Mouse (Mus musculus): ENCODE measurements around the gene Psd. TPM values are rescaled to one million over a fixed set of nuclear protein-coding genes. Genes with fewer than 3 reads are reported as not detected.

Psd gene
- 4.5 and 6.8 TPM in 2 replicates for polyA plus RNA-seq (2015; fragmentation: Nextera tagmentation; extraction: Ambion mirVana)

DNA sequence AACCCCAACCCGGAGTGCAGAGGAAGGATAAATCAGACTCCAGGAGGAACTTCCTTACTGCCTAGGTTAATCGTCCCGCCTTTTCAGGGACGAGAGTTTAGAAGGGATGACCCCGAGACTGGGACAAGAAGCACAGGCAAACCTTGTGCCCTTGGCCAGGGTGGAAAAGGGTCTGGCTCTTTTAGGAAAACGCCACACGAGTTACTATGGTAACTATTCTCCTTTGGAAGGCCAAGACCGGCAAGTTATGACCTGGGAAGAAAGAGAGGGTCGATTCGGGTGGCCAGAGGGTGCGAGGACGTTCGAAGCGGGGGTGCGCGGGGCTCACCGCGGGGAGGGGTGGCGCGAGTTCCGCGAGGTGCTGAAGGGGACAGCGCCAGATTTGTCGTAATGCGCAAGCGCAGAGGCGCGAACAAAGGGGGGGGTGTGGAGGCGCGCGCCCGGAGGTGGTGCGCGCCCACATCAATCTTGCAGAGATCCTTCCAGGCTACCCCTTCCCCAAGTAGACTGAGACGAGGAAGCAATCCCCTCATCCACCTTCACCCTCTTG, at the start of gene Psd:
Gene Psd (minus strand): TSS at position 401 of the 550 bp plus-strand sequence.
- WGBS = under 1% methylated on average over 35 of the region's 35 CpGs
- Histone ChIP-seq H3K27me3 (peaks cover 56% of the 10 kb centered on the region), H3K36me3 (peaks cover 8% of the 10 kb centered on the region; the same call in 1 of the 2 replicates), H3K4me3 (peak within 1 kb of the TSS; percentile 68), H3K4me2 (peak within 1 kb of the TSS; percentile 93), H3K27ac (peak within 1 kb of the TSS; percentile 86), H3K4me1 (replicated peaks) (peaks cover 31% of the 10 kb centered on the region), H3K9me3 (replicated peaks) (no peaks in the 10 kb centered on the region), H3K9ac (peak within 1 kb of the TSS; percentile 62)
- ATAC-seq (replicated peaks; ENCODE audit: insufficient number of reproducible peaks, insufficient read depth, low FRiP score, low read depth) = no peak

DNA sequence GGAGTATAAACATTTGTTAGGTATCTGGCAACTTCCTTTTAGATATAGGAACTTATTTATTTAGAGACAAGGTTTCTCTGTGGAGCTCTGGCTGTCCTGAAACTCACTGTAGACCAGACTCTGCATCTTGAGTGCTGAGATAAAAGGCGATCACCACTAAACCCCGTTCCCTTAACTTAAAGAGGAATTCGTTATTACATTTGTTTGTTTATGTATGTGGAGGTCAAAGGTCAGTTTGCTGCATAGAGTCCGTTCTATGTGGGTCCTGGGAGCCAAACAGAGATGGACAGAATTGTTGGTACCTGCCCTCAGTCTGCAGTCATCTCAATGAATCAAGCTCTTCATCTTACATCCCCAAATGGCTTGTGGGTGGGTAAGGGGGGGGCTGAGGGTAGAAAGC, 48.9 kb upstream of the Psd start:
- peaks cover 42% of the 10 kb centered on the region for H3K36me3 ChIP-seq
- H3K4me2 ChIP-seq = no peak overlapping the region
- no peak overlapping the region for H3K4me3 ChIP-seq
- no peak for ATAC-seq (replicated peaks; ENCODE audit: insufficient number of reproducible peaks, insufficient read depth, low FRiP score, low read depth)
- H3K9me3 ChIP-seq (replicated peaks) = no peaks in the 10 kb centered on the region
- peaks cover 6% of the 10 kb centered on the region; the same call in 1 of the 2 replicates for H3K4me1 ChIP-seq (replicated peaks)
- WGBS = 46% methylated on average over 4 of the region's 4 CpGs
- H3K27ac ChIP-seq = no peak overlapping the region
- no peaks in the 10 kb centered on the region for H3K27me3 ChIP-seq
- H3K9ac ChIP-seq = no peak overlapping the region

DNA sequence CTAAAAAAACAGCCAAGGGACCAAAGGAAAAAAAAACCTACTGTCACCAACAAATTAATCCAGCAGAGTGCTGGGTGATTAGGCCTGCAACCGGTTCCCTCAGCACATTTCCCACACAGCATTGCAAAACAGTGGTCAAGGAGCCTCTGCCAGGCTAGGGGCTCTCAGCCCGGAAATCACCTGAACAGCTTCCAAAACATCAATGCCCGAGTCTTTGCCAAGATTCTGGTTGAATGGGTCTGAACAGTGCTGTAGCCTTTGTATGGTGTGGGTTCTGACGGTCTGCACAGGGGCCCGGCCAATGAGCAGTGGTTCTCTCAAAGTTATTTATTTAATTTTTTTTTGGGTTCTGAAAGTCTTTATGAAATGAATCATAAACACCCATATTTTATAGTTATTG, 48.5 kb upstream of the Psd start:
- no peak overlapping the region for H3K9ac ChIP-seq
- H3K4me3 ChIP-seq = no peak overlapping the region
- H3K27me3 ChIP-seq = no peaks in the 10 kb centered on the region
- no peak for ATAC-seq (replicated peaks; ENCODE audit: insufficient number of reproducible peaks, insufficient read depth, low FRiP score, low read depth)
- no peak overlapping the region for H3K4me2 ChIP-seq
- H3K36me3 ChIP-seq = peaks cover 38% of the 10 kb centered on the region
- H3K9me3 ChIP-seq (replicated peaks) = no peaks in the 10 kb centered on the region
- H3K4me1 ChIP-seq (replicated peaks) = peaks cover 6% of the 10 kb centered on the region; the same call in 1 of the 2 replicates
- 63% methylated on average over 5 of the region's 5 CpGs for WGBS
- H3K27ac ChIP-seq = no peak overlapping the region

DNA sequence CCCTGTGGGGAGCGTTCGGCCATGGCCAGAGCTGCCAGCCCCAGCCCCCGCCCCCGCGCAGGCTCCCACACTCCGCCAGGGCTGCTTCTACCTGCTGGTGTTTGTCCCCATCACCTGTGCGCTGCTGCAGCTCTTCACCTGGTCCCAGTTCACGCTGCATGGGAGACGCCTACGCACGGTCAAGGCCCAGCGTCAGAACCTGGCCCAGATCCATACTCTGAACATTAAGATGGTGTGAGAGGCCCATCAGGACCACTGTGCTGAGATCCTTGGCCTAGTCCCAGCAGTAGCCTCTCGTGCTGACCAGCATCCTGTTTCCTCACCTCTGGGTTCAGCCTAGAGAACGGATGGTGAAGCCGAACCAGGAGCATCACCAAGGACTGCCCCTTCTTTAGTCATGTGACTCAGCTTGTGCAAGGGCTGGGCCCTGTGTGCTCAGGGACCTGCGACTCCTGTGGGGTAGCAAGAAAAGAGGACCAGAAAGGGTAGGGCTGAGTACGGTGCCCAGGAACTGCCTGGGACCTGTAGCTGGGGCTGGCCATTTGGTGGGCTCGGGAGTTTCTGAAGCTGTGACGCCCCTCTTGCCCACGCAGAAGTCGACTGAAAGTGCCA, 47.6 kb upstream of the Psd start:
- Histone ChIP-seq H3K4me1 (replicated peaks) (peaks cover 6% of the 10 kb centered on the region; the same call in 1 of the 2 replicates), H3K4me2 (no peak overlapping the region), H3K27me3 (no peaks in the 10 kb centered on the region), H3K36me3 (peaks cover 29% of the 10 kb centered on the region), H3K9me3 (replicated peaks) (no peaks in the 10 kb centered on the region), H3K27ac (no peak overlapping the region), H3K9ac (no peak overlapping the region), H3K4me3 (no peak overlapping the region)
- no peak for ATAC-seq (replicated peaks; ENCODE audit: insufficient number of reproducible peaks, insufficient read depth, low FRiP score, low read depth)
- WGBS = 56% methylated on average over 21 of the region's 21 CpGs

DNA sequence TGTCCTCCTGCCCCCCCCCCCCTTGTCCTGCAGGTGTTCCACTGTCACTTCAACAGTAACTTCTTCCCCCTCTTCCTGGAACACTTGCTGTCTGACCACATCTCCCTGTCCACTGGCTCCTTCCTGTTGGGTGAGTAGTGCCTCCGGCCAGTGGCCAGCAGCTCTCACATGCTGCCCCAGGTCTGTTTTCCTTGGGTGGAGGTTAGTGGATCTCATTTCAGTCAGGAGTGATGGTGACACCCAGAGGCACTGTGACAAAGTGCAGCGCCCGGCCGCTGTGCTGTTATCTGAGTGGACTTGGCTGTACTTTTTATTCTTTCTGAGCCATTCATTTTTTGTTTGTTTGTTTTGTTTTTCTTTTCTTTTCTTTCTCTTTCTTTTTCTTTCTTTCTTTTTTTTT, 42.2 kb upstream of the Psd start:
- Histone ChIP-seq H3K27me3 (no peaks in the 10 kb centered on the region), H3K4me3 (no peak overlapping the region), H3K9ac (no peak overlapping the region), H3K4me1 (replicated peaks) (peaks cover 3% of the 10 kb centered on the region; the same call in 1 of the 2 replicates), H3K27ac (no peak overlapping the region), H3K36me3 (no peaks in the 10 kb centered on the region), H3K9me3 (replicated peaks) (no peaks in the 10 kb centered on the region), H3K4me2 (no peak overlapping the region)
- ATAC-seq (replicated peaks; ENCODE audit: insufficient number of reproducible peaks, insufficient read depth, low FRiP score, low read depth) = peak; percentile 67
- WGBS = 8% methylated on average over 4 of the region's 4 CpGs

DNA sequence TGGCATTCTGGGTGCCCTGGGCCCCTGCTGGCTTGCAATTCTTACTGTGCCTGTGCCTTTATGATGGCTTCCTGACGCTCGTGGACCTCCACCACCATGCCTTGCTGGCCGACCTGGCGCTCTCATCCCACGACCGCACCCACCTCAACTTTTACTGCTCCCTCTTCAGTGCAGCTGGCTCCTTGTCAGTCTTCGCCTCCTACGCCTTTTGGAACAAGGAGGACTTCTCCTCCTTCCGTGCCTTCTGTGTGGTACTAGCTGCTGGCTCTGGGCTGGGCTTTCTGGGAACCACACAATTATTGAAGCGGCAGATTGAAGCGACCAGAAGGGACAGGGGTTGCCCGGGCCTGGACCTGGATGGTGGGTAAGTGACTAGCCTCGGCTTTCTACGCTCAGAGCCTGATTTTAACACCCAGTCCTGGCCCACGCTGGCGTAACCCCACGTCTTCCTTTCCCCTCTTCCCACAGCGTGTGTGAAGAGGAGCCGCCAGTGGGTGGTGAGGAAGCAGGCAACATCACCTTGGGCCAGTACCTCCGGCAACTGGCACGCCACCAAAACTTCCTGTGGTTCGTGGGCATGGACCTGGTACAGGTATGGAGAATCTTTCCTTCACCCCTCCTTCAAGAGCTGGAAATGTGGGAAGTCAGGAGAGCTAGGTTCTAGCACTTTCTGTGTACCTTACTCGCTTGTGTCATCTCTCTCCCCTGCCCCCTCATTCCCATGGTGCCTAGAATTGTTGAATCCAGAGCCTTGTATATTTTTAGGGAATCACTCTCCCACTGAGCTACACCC, 41.0 kb upstream of the Psd start:
- ATAC-seq (replicated peaks; ENCODE audit: insufficient number of reproducible peaks, insufficient read depth, low FRiP score, low read depth) = no peak
- Histone ChIP-seq H3K27me3 (no peaks in the 10 kb centered on the region), H3K27ac (no peak overlapping the region), H3K36me3 (no peaks in the 10 kb centered on the region), H3K9me3 (replicated peaks) (no peaks in the 10 kb centered on the region), H3K4me1 (replicated peaks) (0 out of 2 replicates have a peak, but pooled peaks cover 2% of the 10 kb centered on the region), H3K9ac (no peak overlapping the region), H3K4me3 (no peak overlapping the region), H3K4me2 (no peak overlapping the region)
- 84% methylated on average over 23 of the region's 23 CpGs for WGBS

DNA sequence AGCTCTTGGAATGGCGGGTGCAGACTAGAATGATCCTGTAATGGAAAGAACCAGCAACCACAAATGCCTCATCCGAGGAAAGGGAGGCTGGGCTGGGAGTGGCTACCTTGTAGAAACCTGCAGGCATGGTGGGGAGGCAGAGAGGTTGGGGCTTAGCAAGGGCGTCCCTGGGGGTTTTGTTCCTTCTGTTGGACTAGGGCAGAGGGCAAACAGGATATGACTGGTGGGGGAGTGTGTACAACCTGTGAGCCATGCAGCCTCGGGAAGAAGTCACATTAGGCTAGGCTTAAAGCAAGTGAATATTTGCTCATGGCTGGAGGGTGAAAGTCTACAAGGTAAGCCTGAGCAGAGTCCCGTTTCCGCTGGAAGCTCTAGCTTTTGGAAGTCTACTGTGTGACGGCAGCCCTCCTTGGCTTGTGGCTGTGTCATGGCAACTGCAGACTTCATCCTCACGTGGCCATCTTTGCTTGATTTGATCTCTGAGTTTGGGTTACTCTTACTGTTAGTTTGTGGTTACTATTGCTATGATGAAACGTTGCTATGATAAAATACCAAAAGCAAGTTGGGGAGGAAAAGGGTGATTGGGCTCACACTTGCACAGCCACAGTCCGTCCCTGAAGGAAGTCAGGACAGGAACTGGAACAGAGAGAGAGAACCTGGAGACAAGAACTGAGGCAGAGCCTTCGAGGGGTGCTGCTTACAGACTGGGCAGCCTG, 36.5 kb upstream of the Psd start:
- Histone ChIP-seq H3K9me3 (replicated peaks) (no peaks in the 10 kb centered on the region), H3K4me3 (no peak overlapping the region), H3K27me3 (peaks cover 4% of the 10 kb centered on the region), H3K4me1 (replicated peaks) (no peaks in the 10 kb centered on the region), H3K4me2 (no peak overlapping the region), H3K36me3 (no peaks in the 10 kb centered on the region), H3K9ac (no peak overlapping the region), H3K27ac (no peak overlapping the region)
- 76% methylated on average over 11 of the region's 11 CpGs for WGBS
- no peak for ATAC-seq (replicated peaks; ENCODE audit: insufficient number of reproducible peaks, insufficient read depth, low FRiP score, low read depth)

DNA sequence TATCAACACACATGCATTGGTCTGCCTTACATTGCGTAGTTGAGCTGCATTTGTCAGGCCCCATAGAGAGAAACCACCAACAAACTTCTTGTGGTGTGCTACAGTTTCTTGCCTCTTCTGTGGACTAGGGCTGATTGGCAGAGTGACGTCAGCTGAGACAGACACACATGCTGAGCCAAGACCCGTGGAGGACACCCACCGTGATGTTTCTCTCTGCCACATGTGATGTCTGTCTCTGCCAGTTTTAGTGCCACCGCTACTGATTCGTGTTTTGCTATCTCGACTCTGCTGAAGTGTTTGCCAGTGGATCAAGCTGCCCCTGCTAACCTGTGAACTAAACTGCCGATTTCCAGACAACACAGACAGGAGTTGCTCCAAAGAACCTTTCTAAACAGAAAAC, 35.1 kb upstream of the Psd start:
- H3K9ac ChIP-seq = no peak overlapping the region
- no peaks in the 10 kb centered on the region for H3K9me3 ChIP-seq (replicated peaks)
- no peak overlapping the region for H3K4me2 ChIP-seq
- peaks cover 7% of the 10 kb centered on the region for H3K4me1 ChIP-seq (replicated peaks)
- WGBS = 74% methylated on average over 8 of the region's 8 CpGs
- H3K36me3 ChIP-seq = no peaks in the 10 kb centered on the region
- no peak overlapping the region for H3K4me3 ChIP-seq
- peaks cover 10% of the 10 kb centered on the region for H3K27me3 ChIP-seq
- no peak for ATAC-seq (replicated peaks; ENCODE audit: insufficient number of reproducible peaks, insufficient read depth, low FRiP score, low read depth)
- H3K27ac ChIP-seq = no peak overlapping the region

DNA sequence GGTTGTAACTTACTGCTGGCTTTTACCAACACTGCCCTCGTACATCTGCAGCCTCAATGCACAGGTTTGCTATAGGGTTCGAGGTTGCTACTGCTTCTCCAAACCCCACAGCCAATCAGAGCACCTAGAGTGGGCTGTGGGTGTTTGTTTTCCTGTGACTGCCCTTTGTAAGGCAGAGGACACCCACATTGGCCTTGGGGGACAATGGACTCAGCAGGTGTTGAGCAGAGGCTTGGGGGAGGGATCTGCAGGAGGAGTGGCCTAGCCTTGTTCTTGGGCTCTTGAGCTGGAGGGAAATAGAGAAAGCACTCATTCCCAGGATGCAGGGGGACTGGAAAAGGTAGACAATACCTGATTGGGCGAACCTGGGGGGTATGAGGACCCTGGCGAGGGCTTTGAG, 31.4 kb upstream of the Psd start:
- ATAC-seq (replicated peaks; ENCODE audit: insufficient number of reproducible peaks, insufficient read depth, low FRiP score, low read depth) = no peak
- Histone ChIP-seq H3K27me3 (peaks cover 14% of the 10 kb centered on the region), H3K4me2 (peak overlapping the region; percentile 91), H3K4me1 (replicated peaks) (peaks cover 14% of the 10 kb centered on the region), H3K9ac (no peak overlapping the region), H3K4me3 (peak overlapping the region; percentile 62; the same call in 1 of the 2 replicates), H3K27ac (peak overlapping the region; percentile 64), H3K36me3 (no peaks in the 10 kb centered on the region), H3K9me3 (replicated peaks) (no peaks in the 10 kb centered on the region)
- 55% methylated on average over 4 of the region's 4 CpGs for WGBS

DNA sequence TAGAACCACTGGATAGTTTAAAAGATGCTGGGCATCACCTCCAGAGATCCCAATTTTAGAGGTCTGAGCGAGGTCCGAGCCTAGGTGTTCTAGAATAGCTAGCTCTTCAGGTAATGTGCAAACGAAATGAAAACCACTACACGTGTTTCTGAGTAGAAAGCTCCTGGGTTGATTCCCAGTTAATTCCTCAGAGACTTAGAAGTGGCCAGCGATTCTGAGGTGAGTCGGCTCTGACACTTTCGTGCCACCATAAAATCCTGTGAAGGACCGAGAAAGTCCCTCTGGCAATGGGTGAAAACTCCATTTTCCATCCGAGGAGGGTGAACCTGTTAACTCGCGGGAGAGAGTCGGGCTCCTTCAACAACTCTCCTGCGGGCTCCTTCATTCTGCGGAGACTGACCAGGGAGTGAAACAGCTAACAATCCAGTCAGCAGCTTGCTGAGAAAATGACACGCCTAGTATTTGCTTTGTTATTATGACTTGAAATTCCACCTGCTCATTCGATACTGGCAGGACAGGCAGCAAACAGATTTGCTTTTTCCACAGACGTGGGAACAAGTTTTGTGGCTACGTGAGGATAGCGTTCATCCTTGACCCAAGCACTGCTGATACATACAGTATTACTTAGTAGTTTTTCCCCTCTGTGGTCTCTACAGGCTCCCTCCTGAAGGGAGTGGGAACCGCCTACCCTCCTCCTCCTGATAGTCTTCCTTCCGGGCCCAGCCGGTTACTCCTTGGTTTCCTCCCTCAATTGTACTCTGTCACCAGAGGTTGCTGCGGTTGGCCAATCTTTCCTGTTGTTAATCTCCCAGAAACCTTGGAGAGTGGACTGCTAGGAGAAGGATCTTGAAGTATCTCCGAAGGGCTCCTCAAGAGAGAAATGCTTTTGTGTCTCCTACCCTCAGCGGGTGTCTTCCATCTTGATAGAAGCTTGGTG, 30.7 kb upstream of the Psd start:
- 18% methylated on average over 25 of the region's 25 CpGs for WGBS
- no peak; the same call in 1 of the 2 replicates for ATAC-seq (replicated peaks; ENCODE audit: insufficient number of reproducible peaks, insufficient read depth, low FRiP score, low read depth)
- H3K9ac ChIP-seq = peak overlapping the region; percentile 59

More for the DNA sequence above, 30.7 kb upstream of the Psd start:
- Histone ChIP-seq H3K4me1 (replicated peaks) (peaks cover 14% of the 10 kb centered on the region), H3K4me2 (peak overlapping the region; percentile 91), H3K27ac (peak overlapping the region; percentile 64), H3K9me3 (replicated peaks) (no peaks in the 10 kb centered on the region), H3K27me3 (peaks cover 14% of the 10 kb centered on the region), H3K36me3 (no peaks in the 10 kb centered on the region), H3K4me3 (peak overlapping the region; percentile 62)
